31 mouse cellular contexts compared by ENCODE assay signal in genomic region chr4:8357443-8357842, GRCm38 (mm10).
"Had no signal": no experiment of that assay in that cellular context is flagged by ENCODE, and none has a peak within 500 bp of the region (broad histone marks: within the 10 kb centered on the region; RNA-seq: fewer than 3 reads in every experiment).

No protein-coding gene starts in this region.

- H3K4me1 ChIP-seq: limb, embryonic 15.5 days; liver, embryonic 12.5 days; liver, embryonic 13.5 days; lung, embryonic 15.5 days; megakaryocyte, embryonic 14.5 days; midbrain, embryonic 10.5 days; midbrain, embryonic 12.5 days; midbrain, embryonic 13.5 days; midbrain, embryonic 15.5 days had no signal

- ATAC-seq: liver, embryonic 12.5 days; liver, postnatal 0 days; lung, postnatal 0 days; midbrain, embryonic 13.5 days; midbrain, embryonic 15.5 days; midbrain, embryonic 16.5 days had no signal

- DNase-seq: left cerebral cortex, postnatal 4 days; liver; liver, embryonic 13.5 days; liver, postnatal 0 days; lung, adult 18-20 months; lung, adult 2 months; lung, embryonic 14.5 days; lung, postnatal 10 days; lung, postnatal 14 days; lung, postnatal 36 days; lung, postnatal 4 days; midbrain, embryonic 14.5 days had no signal

- H3K4me3 ChIP-seq: limb, embryonic 10.5 days; limb, embryonic 12.5 days; limb, embryonic 13.5 days; limb, embryonic 15.5 days; liver, embryonic 12.5 days; liver, embryonic 13.5 days; liver, embryonic 15.5 days; lung, embryonic 15.5 days; megakaryocyte, embryonic 14.5 days; midbrain, embryonic 10.5 days; midbrain, embryonic 12.5 days; midbrain, embryonic 13.5 days; midbrain, embryonic 15.5 days; myocyte had no signal

- H3K36me3 ChIP-seq: limb, embryonic 10.5 days; limb, embryonic 12.5 days; limb, embryonic 13.5 days; limb, embryonic 15.5 days; liver, embryonic 12.5 days; liver, embryonic 13.5 days; liver, embryonic 15.5 days; lung, embryonic 15.5 days; midbrain, embryonic 10.5 days; midbrain, embryonic 12.5 days; midbrain, embryonic 13.5 days; midbrain, embryonic 15.5 days had no signal

- H3K9ac ChIP-seq: limb, embryonic 12.5 days; limb, embryonic 13.5 days; limb, embryonic 15.5 days; liver, embryonic 12.5 days; liver, embryonic 13.5 days; liver, embryonic 14.5 days; liver, embryonic 15.5 days; liver, postnatal 0 days; lung, embryonic 14.5 days; lung, embryonic 15.5 days; midbrain, embryonic 12.5 days; midbrain, embryonic 13.5 days; midbrain, embryonic 15.5 days had no signal

- H3K27ac ChIP-seq: limb, embryonic 10.5 days; limb, embryonic 12.5 days; limb, embryonic 13.5 days; limb, embryonic 15.5 days; liver, embryonic 12.5 days; liver, embryonic 13.5 days; liver, embryonic 14.5 days; liver, embryonic 15.5 days; lung, embryonic 15.5 days; macrophage; midbrain, embryonic 10.5 days; midbrain, embryonic 12.5 days; midbrain, embryonic 13.5 days; midbrain, embryonic 15.5 days had no signal

- H3K4me2 ChIP-seq: limb, embryonic 12.5 days; limb, embryonic 13.5 days; limb, embryonic 15.5 days; liver, embryonic 11.5 days; liver, embryonic 12.5 days; liver, embryonic 13.5 days; liver, embryonic 15.5 days; lung, embryonic 14.5 days; lung, embryonic 15.5 days; midbrain, embryonic 11.5 days; midbrain, embryonic 12.5 days; midbrain, embryonic 13.5 days; midbrain, embryonic 15.5 days had no signal

- H3K9me3 ChIP-seq: limb, embryonic 10.5 days; limb, embryonic 12.5 days; limb, embryonic 13.5 days; limb, embryonic 15.5 days; liver, embryonic 12.5 days; liver, embryonic 13.5 days; liver, embryonic 15.5 days; lung, embryonic 15.5 days; megakaryocyte, embryonic 14.5 days; midbrain, embryonic 10.5 days; midbrain, embryonic 12.5 days; midbrain, embryonic 13.5 days; midbrain, embryonic 15.5 days had no signal

- H3K27me3 ChIP-seq: limb, embryonic 12.5 days; limb, embryonic 13.5 days; limb, embryonic 15.5 days; liver, embryonic 12.5 days; liver, embryonic 13.5 days; liver, embryonic 15.5 days; lung, embryonic 15.5 days; megakaryocyte, embryonic 14.5 days; midbrain, embryonic 12.5 days; midbrain, embryonic 13.5 days; midbrain, embryonic 15.5 days had no signal
